Mouse (Mus musculus) thymus, adult 2 months (tissue): ENCODE results near the gene Fgfr2.

Experiments
- CTCF ChIP-seq: fragments of 200-500 bp; IDR thresholded peaks from 2 replicates; pipeline ENCODE4 v1.5.1; 2012; ENCODE audit warnings: mild to moderate bottlenecking, control low read depth, low read length, moderate library complexity, borderline replicate concordance; ENCODE audit not compliant: control insufficient read depth, poor library complexity, insufficient read depth; ENCODE audit errors: extremely low read depth
- POLR2A ChIP-seq: fragments of 200-500 bp; IDR thresholded peaks from 2 replicates; pipeline ENCODE4 v1.6.1; 2012; ENCODE audit warnings: mild to moderate bottlenecking, low read length, control low read depth, moderate library complexity; ENCODE audit not compliant: control insufficient read depth, poor library complexity, insufficient read depth; ENCODE audit errors: extremely low read depth

- TF ChIP-seq CTCF = no peak
- TF ChIP-seq POLR2A = no peak
Observed at GRCm38 (mm10) chr7:132768498-132769344, 354.4 kb downstream of the Fgfr2 start.
